Mouse (Mus musculus): ENCODE results near the gene Plpp4.

GRCm38 (mm10) chr7:129307042-129307825 lies 50.4 kb downstream of the Plpp4 start:
- TF ChIP-seq CTCF (IDR thresholded peaks at IDR 0.05; ENCODE audit: borderline replicate concordance, insufficient read depth, low read length) (peak; percentile 85; the same call in 1 of the 2 replicates), POLR2A (IDR thresholded peaks at IDR 0.05; ENCODE audit: low read depth, low read length) (no peak)

All from embryonic fibroblast, embryonic 13.5 days (primary cell).